ENCODE assay signal across 8 mouse cellular contexts in the genomic region with DNA sequence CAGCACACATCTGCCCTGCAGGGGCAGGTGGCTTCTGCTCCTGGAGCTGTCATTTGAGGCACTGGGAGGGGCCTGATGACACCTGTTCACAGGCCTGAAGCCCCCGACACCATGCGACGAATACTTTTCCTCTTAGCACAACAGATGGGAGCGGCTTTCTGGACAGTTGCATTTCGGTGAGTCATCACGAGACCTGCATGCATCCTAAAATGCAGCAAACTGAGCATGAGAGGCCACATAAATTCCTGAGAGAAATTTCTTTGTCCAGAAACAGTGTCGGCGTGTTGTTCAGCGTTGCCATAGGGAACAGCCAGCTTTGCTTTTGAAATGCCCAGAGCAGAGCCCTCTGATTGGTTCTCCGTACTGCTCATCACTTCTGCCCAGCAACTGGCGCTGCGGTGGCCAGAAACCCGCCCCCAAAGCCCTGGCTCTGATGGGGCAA. TPM values are rescaled to one million over a fixed set of nuclear protein-coding genes. Genes with fewer than 3 reads are reported as not detected.
DNase-seq lines count a peak whose midpoint lies in the region; ATAC-seq and TF ChIP-seq lines count a peak whose summit lies in the region.

No protein-coding gene starts in this region.

- intact Hi-C loops in left cerebral cortex, adult 2 months (cut with DNase I) = no loop called here

- 6% methylated on average over 13 of the region's 13 CpGs for WGBS in macrophage (ENCODE audit: missing documents)

- no peak for TF ChIP-seq POLR2A in cortical plate, adult 2 months (IDR thresholded peaks at IDR 0.05; ENCODE audit: extremely low read depth, insufficient read depth, low read length)

- H3K79me2 ChIP-seq in macrophage (ENCODE audit: inconsistent target) = peaks cover 24% of the 10 kb centered on the region

- no peaks in the 10 kb centered on the region for H3K36me3 ChIP-seq in macrophage (ENCODE audit: inconsistent target)

- ATAC-seq in activated CD4-positive, CD25-positive, alpha-beta regulatory T cell, adult 4 months = peak; percentile 50

- DNase-seq in gastrocnemius, adult 8-10 months (ENCODE audit: low spot score in 2 of 2) = peak; percentile 81 to 83
- peak; percentile 92 for DNase-seq in hindlimb bud, embryonic 11.5 days (ENCODE audit: extremely low spot score, low read depth, low spot score)
- DNase-seq in left cerebral cortex, adult 2 months (ENCODE audit: extremely low spot score in 1 of 2, low spot score in 2 of 2) = peak; percentile 83 to 90
- DNase-seq in retina, postnatal 7 days (ENCODE audit: low read depth, low spot score) = peak; percentile 82
- DNase-seq in urinary bladder, adult 18-20 months (ENCODE audit: low spot score in 2 of 2) = peak; percentile 71 to 77

- H3K4me3 ChIP-seq in cortical plate, adult 2 months (ENCODE audit: insufficient read depth, low read length) = peak overlapping the region; percentile 16
- H3K4me3 ChIP-seq in left cerebral cortex, adult 2 months = peak overlapping the region; percentile 44
- peak overlapping the region; percentile 12; the same call in 1 of the 2 replicates for H3K4me3 ChIP-seq in macrophage (ENCODE audit: inconsistent target)

- TF ChIP-seq CTCF in cortical plate, adult 2 months (IDR thresholded peaks at IDR 0.05; ENCODE audit: extremely low read depth, insufficient read depth, low read length) = no peak
- TF ChIP-seq CTCF in left cerebral cortex, adult 2 months (IDR thresholded peaks at IDR 0.05) = no peak

- no peak overlapping the region for H3K27ac ChIP-seq in cortical plate, adult 2 months (ENCODE audit: insufficient read depth, low read length)
- H3K27ac ChIP-seq in left cerebral cortex, adult 2 months = peak overlapping the region; percentile 79
- H3K27ac ChIP-seq in macrophage = no peak overlapping the region

- peaks cover 13% of the 10 kb centered on the region for H3K4me1 ChIP-seq in cortical plate, adult 2 months (ENCODE audit: control insufficient read depth, insufficient read depth, low read length)

RNA-seq across cellular contexts. Expression of a gene that starts 1.8 kb away (rescaled TPM):
- 10 to 100 TPM; 14.4 to 15.5 TPM for polyA plus RNA-seq in activated CD4-positive, CD25-positive, alpha-beta regulatory T cell, adult 4 months (2017; shearing (Covaris generic))
- 31.4 and 31.6 TPM in 2 replicates for polyA plus RNA-seq in cortical plate, adult 2 months (2012; rRNA removed)
- total RNA-seq in gastrocnemius, adult 8-10 months (2022) = 10 to 100 TPM in 3 of 4 experiments, 1 to 10 TPM in 1; 8.7 to 20.0 (median 12.9) TPM
- total RNA-seq in left cerebral cortex, adult 2 months (2021) = 10 to 100 TPM; 40.8 to 49.1 TPM
- total RNA-seq in macrophage (2018; cell fraction: chromatin; rRNA removed) = 10 to 100 TPM; 25.0 to 97.6 (median 35.8) TPM
- 10 to 100 TPM; 12.1 to 27.0 (median 16.3) TPM for total RNA-seq in macrophage (2018; cell fraction: cytosol; rRNA removed)
- 10 to 100 TPM; 20.8 to 52.1 (median 26.9) TPM for total RNA-seq in macrophage (2018; cell fraction: nucleus; rRNA removed)
- 9.0 to 14.6 TPM (median 11.9 TPM) in 3 replicates for polyA plus RNA-seq in macrophage (2018)

RNA-seq across cellular contexts. Expression of a gene that starts 20.0 kb away (rescaled TPM):
- polyA plus RNA-seq in activated CD4-positive, CD25-positive, alpha-beta regulatory T cell, adult 4 months (2017; shearing (Covaris generic)) = 1 to 10 TPM in 1 of 2 experiments, not detected in 1; 2.8 TPM
- not detected in 2 replicates for polyA plus RNA-seq in cortical plate, adult 2 months (2012; rRNA removed)
- total RNA-seq in gastrocnemius, adult 8-10 months (2022) = not detected
- total RNA-seq in left cerebral cortex, adult 2 months (2021) = not detected
- total RNA-seq in macrophage (2018; cell fraction: chromatin; rRNA removed) = not detected
- not detected for total RNA-seq in macrophage (2018; cell fraction: cytosol; rRNA removed)
- total RNA-seq in macrophage (2018; cell fraction: nucleus; rRNA removed) = 1 to 10 TPM in 1 of 26 experiments, not detected in 25; 1.0 TPM
- not detected in 3 replicates for polyA plus RNA-seq in macrophage (2018)
